Mouse (Mus musculus): Measurements from ENCODE around the gene Zfp473.

DNA sequence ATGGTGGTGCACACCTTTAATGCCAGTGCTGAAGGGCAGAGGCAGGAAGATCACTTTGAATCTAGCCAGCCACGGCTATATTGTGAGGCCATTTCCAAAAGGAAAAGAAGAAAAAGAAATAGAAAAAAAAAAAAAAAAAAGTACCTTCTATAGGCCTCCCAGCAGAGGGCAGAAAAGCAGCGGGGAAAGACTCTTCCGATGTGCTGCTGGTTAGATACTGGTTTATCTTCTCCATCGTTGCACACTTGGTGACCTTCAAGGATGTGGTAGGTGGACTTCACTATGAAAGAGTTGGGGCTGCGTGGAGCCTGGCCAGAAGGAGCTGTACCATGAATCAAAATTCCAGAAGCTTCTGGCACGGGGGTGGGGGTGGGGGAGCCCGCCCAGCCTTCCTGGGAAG is 26.5 kb downstream of the Zfp473 start:
- TF ChIP-seq POLR2A (IDR thresholded peaks at IDR 0.05; ENCODE audit: borderline replicate concordance, extremely low read depth, insufficient read depth, insufficient read length, poor library complexity, severe bottlenecking) (no peak), CTCF (IDR thresholded peaks at IDR 0.05; ENCODE audit: borderline replicate concordance, extremely low read depth, insufficient read depth, insufficient read length) (peak; percentile 54; the same call in 1 of the 2 replicates)

Measured in brain, embryonic 14.5 days (tissue).